Mouse (Mus musculus) megakaryocyte, embryonic 14.5 days (primary cell): ENCODE measurements around the gene Tgfbrap1. TPM values are rescaled to one million over a fixed set of nuclear protein-coding genes. Genes with fewer than 3 reads are reported as not detected.

Source experiments
- H3K27me3 ChIP-seq: replicated peaks from 2 replicates; pipeline ENCODE3; 2012; ENCODE audit warnings: inconsistent platforms
- H3K36me3 ChIP-seq: replicated peaks from 2 replicates; pipeline ENCODE3; 2012; ENCODE audit warnings: low read length, inconsistent platforms, mixed read lengths
- H3K4me1 ChIP-seq: 2 replicates; pipeline ENCODE4 v1.6.1; 2012; ENCODE audit warnings: inconsistent platforms
- H3K4me3 ChIP-seq: replicated peaks from 2 replicates; pipeline ENCODE3; 2012; ENCODE audit warnings: moderate library complexity, mild to moderate bottlenecking, inconsistent platforms
- H3K9me3 ChIP-seq: 2 replicates; pipeline ENCODE4 v1.6.1; 2012; ENCODE audit warnings: inconsistent platforms
- FLI1 ChIP-seq: IDR thresholded peaks from 2 replicates; pipeline ENCODE4 v1.6.1; 2012; ENCODE audit warnings: low read length, inconsistent platforms, mixed read lengths
- GATA1 ChIP-seq: IDR thresholded peaks from 3 replicates; pipeline ENCODE4 v1.6.1; 2012; ENCODE audit warnings: mixed read lengths, low read length, inconsistent platforms, borderline replicate concordance
- polyA plus RNA-seq: library from polyadenylated mRNA; stranded (reverse); fragments of >175 nt; gene quantifications from 2 replicates; pipeline ENCODE4 v1.2.3, GENCODE M21; 2012; ENCODE audit warnings: low replicate concordance; ENCODE audit not compliant: insufficient read depth

Tgfbrap1 gene
- polyA plus RNA-seq, 1 experiment, result 4.6 TPM

- TF ChIP-seq FLI1, result no peak
- no peak for TF ChIP-seq GATA1
- Histone ChIP-seq H3K27me3 (no peaks in the 10 kb centered on the region), H3K4me3 (no peak overlapping the region), H3K36me3 (peaks cover 44% of the 10 kb centered on the region), H3K4me1 (peaks cover 19% of the 10 kb centered on the region), H3K9me3 (no peaks in the 10 kb centered on the region)
Observed at GRCm38 (mm10) chr1:43078124-43078523, 20.3 kb downstream of the Tgfbrap1 start.

- H3K4me1 ChIP-seq, result peaks cover 26% of the 10 kb centered on the region
- H3K4me3 ChIP-seq, result no peak overlapping the region
- no peak for TF ChIP-seq FLI1
- no peak for TF ChIP-seq GATA1
- H3K27me3 ChIP-seq, result no peaks in the 10 kb centered on the region
- H3K9me3 ChIP-seq, result no peaks in the 10 kb centered on the region
- peaks cover 71% of the 10 kb centered on the region for H3K36me3 ChIP-seq
Observed at GRCm38 (mm10) chr1:43074791-43075190, 23.6 kb downstream of the Tgfbrap1 start.

- TF ChIP-seq FLI1 (no peak), GATA1 (no peak)
- no peaks in the 10 kb centered on the region for H3K27me3 ChIP-seq
- peaks cover 13% of the 10 kb centered on the region for H3K4me1 ChIP-seq
- H3K4me3 ChIP-seq, result no peak overlapping the region
- no peaks in the 10 kb centered on the region for H3K9me3 ChIP-seq
- peaks cover 77% of the 10 kb centered on the region for H3K36me3 ChIP-seq
Observed at GRCm38 (mm10) chr1:43072561-43072960, 25.9 kb downstream of the Tgfbrap1 start.

GRCm38 (mm10) chr1:43072028-43072427, 26.4 kb downstream of the Tgfbrap1 start:
- Histone ChIP-seq H3K36me3 (peaks cover 79% of the 10 kb centered on the region), H3K27me3 (no peaks in the 10 kb centered on the region), H3K9me3 (no peaks in the 10 kb centered on the region), H3K4me1 (peaks cover 8% of the 10 kb centered on the region), H3K4me3 (no peak overlapping the region)
- TF ChIP-seq GATA1 (no peak), FLI1 (no peak)

GRCm38 (mm10) chr1:43070726-43071125, 27.7 kb downstream of the Tgfbrap1 start:
- TF ChIP-seq FLI1 (no peak), GATA1 (no peak)
- Histone ChIP-seq H3K36me3 (peaks cover 80% of the 10 kb centered on the region), H3K4me1 (peaks cover 7% of the 10 kb centered on the region), H3K4me3 (no peak overlapping the region), H3K27me3 (no peaks in the 10 kb centered on the region), H3K9me3 (no peaks in the 10 kb centered on the region)

GRCm38 (mm10) chr1:43067551-43067950, 30.9 kb downstream of the Tgfbrap1 start:
- Histone ChIP-seq H3K27me3 (no peaks in the 10 kb centered on the region), H3K36me3 (peaks cover 70% of the 10 kb centered on the region), H3K4me3 (no peak overlapping the region), H3K9me3 (no peaks in the 10 kb centered on the region), H3K4me1 (peaks cover 7% of the 10 kb centered on the region)
- TF ChIP-seq GATA1 (no peak), FLI1 (no peak)

- H3K27me3 ChIP-seq, result no peaks in the 10 kb centered on the region
- peaks cover 72% of the 10 kb centered on the region for H3K36me3 ChIP-seq
- no peak overlapping the region for H3K4me3 ChIP-seq
- TF ChIP-seq GATA1 (no peak), FLI1 (no peak)
- peaks cover 7% of the 10 kb centered on the region for H3K4me1 ChIP-seq
- no peaks in the 10 kb centered on the region for H3K9me3 ChIP-seq
Observed at GRCm38 (mm10) chr1:43066573-43066972, 31.9 kb downstream of the Tgfbrap1 start.

GRCm38 (mm10) chr1:43065615-43066310, 32.7 kb downstream of the Tgfbrap1 start:
- no peaks in the 10 kb centered on the region for H3K27me3 ChIP-seq
- H3K36me3 ChIP-seq, result peaks cover 73% of the 10 kb centered on the region
- TF ChIP-seq FLI1 (no peak), GATA1 (no peak)
- peaks cover 3% of the 10 kb centered on the region for H3K4me1 ChIP-seq
- no peaks in the 10 kb centered on the region for H3K9me3 ChIP-seq
- no peak overlapping the region for H3K4me3 ChIP-seq

- H3K27me3 ChIP-seq, result no peaks in the 10 kb centered on the region
- TF ChIP-seq GATA1 (no peak), FLI1 (no peak)
- no peaks in the 10 kb centered on the region for H3K9me3 ChIP-seq
- H3K4me3 ChIP-seq, result no peak overlapping the region
- peaks cover 82% of the 10 kb centered on the region for H3K36me3 ChIP-seq
- no peaks in the 10 kb centered on the region for H3K4me1 ChIP-seq
Observed at GRCm38 (mm10) chr1:43051903-43052302, 46.5 kb downstream of the Tgfbrap1 start.

GRCm38 (mm10) chr1:43047811-43048210, 50.6 kb downstream of the Tgfbrap1 start:
- Histone ChIP-seq H3K4me3 (no peak overlapping the region), H3K27me3 (peaks cover 3% of the 10 kb centered on the region), H3K9me3 (no peaks in the 10 kb centered on the region), H3K4me1 (no peaks in the 10 kb centered on the region), H3K36me3 (peaks cover 46% of the 10 kb centered on the region)
- TF ChIP-seq GATA1, result no peak
- TF ChIP-seq FLI1, result no peak

- Histone ChIP-seq H3K36me3 (peaks cover 38% of the 10 kb centered on the region), H3K9me3 (no peaks in the 10 kb centered on the region), H3K4me1 (no peaks in the 10 kb centered on the region; the same call in 1 of the 2 replicates), H3K4me3 (no peak overlapping the region), H3K27me3 (peaks cover 3% of the 10 kb centered on the region)
- no peak for TF ChIP-seq FLI1
- TF ChIP-seq GATA1, result no peak
Observed at GRCm38 (mm10) chr1:43046990-43047389, 51.4 kb downstream of the Tgfbrap1 start.
